Mouse (Mus musculus): ENCODE measurements at regions not wholly inside any gene's neighbourhood (a gene's known extent, or its start where the extent isn't known, plus 50 kb on each side); places are given as distances from the start of the nearest gene placed in this dataset.

DNA sequence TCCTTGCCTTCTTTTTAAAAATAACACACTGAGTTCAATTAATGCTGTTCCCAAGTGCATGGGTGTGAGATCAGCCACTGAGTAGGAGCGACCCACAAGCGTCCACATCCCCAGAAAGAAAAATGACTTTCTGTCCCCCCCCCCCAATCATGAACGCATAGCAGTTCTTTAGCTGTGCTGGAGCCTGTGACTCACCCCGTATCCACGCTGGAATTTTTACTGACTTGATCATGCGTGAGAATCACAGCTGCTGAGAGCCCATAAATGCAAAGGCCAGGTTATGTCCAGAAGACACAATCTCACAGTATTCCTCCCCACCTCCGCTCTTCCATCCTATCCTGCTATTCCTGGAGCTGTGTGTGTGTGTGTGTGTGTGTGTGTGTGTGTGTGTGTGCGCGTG lies 53.3 kb downstream of the Fos start:
- no peak for DNase-seq
- intact Hi-C loops (cut with DNase I) = no loop called here

DNA sequence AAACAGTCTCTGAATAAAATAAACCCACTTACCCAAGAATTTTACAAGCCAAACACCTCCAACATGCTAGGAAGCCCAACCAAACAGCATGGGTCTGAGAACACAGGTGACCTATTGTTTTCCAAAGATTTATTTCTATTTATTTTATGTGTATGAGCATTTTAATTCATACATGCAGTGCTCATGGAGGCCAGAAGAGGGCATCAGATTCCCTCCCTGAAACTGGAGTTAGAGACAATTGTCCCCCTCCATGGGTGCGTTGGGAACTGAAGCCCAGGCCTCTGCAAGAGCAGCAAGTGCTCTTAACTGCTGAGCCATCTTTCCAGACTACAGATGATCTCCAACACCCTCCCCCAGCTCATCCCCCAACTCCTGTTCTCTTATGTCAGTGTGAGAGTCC lies 57.9 kb downstream of the Fos start:
- intact Hi-C loops (cut with DNase I) = loop anchor here (5.0 kb wide), 1 partner anchor 66 kb away; the partner anchor contains the start of gene Jdp2
- no peak for DNase-seq

DNA sequence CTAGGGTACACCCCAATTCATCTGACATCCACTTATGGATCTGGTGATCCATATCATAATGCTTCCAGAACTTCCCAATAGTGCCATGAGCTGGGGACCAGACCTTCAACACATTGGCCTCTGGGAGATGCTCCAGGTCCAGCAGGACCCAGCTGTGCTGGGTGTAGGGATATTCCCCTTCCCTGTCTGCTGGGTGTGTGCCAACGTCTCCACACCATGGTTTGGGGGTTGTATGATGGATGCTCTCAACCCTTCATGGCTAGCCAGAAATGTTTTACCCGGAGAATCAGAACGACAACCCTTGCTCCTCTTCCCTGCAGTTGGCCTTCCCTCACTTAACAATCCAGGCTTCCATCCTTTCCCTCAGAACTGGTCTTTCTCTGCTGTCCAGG lies 58.5 kb downstream of the Fos start:
- intact Hi-C loops (cut with DNase I) = loop anchor here (5.0 kb wide), 1 partner anchor 65 kb away; the partner anchor contains the start of gene Jdp2
- peak; percentile 57 to 64 for DNase-seq

GRCm38 (mm10) chr12:85532613-85533460 lies 59.1 kb downstream of the Fos start:
- peak; percentile 87 to 91 for DNase-seq
- intact Hi-C loops (cut with DNase I) = loop anchor here (5.0 kb wide), 1 partner anchor 64 kb away; the partner anchor contains the start of gene Jdp2

DNA sequence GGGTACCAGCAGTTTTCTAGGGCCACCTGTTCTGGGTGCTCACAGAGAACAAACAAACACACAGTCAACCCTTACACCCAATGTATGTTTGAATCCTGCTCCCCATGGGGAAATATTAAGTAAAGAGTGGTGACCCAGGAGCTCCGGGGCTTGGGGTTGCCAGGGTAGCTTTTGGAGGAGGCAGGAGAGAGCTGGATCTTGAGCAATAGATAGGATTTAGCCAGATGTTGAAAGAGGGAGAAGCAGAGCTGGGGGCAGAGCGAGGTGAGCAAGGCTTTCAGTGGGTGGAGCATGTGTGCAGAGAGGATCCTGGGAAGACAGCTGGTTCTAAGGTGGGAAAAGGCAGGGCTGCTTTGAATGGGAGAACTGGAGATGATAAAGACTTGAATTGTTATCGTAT lies 59.9 kb downstream of the Fos start:
- intact Hi-C loops (cut with DNase I) = loop anchor here (5.0 kb wide), 1 partner anchor 64 kb away; the partner anchor contains the start of gene Jdp2
- no peak for DNase-seq

GRCm38 (mm10) chr12:85539423-85539822 lies 59.4 kb upstream of the Jdp2 start:
- DNase-seq = no peak
- intact Hi-C loops (cut with DNase I) = no loop called here

GRCm38 (mm10) chr12:85541153-85541552 lies 57.7 kb upstream of the Jdp2 start:
- intact Hi-C loops (cut with DNase I) = no loop called here
- peak; percentile 71 to 77 for DNase-seq

GRCm38 (mm10) chr12:85542881-85543280 lies 55.9 kb upstream of the Jdp2 start:
- intact Hi-C loops (cut with DNase I) = no loop called here
- DNase-seq = no peak

- intact Hi-C loops (cut with DNase I) = no loop called here
- no peak for DNase-seq
These were observed 55.3 kb upstream of the Jdp2 start for GRCm38 (mm10) chr12:85543520-85543919.

GRCm38 (mm10) chr12:85544801-85545200 lies 54.0 kb upstream of the Jdp2 start:
- intact Hi-C loops (cut with DNase I) = no loop called here
- no peak for DNase-seq

DNA sequence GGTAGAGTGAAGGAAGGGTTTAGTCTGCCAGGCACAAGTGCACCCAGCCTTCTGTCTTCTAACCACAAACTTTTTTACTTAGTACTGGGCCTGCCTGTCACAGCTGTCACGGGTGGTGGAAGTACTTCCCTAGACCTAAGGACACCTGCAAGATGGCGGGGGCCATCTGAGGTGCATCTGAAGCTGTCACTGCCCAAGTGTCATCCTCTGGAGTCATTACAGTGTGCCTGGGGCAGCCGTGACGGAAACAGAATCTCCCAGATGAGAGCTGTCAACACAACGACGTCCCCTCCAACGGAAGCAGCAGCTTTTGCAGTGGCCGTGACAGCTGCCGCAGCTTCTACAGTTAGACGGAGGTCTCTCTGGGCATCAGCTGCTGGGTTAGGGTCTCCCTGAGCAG lies 53.1 kb upstream of the Jdp2 start:
- DNase-seq = no peak
- intact Hi-C loops (cut with DNase I) = no loop called here

DNA sequence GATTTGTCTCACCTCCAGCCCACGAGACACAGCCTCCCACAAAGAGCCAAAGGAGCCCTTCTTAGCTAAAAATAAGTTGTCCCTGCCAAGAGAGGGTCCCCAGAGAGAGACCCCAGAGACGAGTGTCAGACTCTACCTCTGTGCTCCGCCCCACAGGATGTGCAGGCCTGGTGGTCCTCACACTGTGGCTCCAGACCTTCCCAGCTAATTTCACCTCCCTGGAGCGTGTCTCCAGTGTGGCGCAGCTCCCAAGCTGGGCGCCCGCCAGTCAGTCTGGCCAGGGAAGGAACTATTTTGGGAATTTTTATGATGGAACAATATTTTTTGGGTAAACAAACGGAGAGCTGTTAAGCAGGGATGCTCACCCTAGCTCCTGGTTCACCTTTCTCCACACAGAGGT lies 50.8 kb upstream of the Jdp2 start:
- intact Hi-C loops (cut with DNase I) = no loop called here
- DNase-seq = peak; percentile 62 to 65

Measured in heart, postnatal 10 days (tissue).